Mouse (Mus musculus) cerebellum, postnatal 14 days (tissue): ENCODE results near the gene 1700011L22Rik.

Experiments
- DNase-seq, 2 experiments: peaks; one replicate each; pipeline ENCODE4 v3.0.0; 2021; ENCODE audit warnings: mixed read lengths in 2 of 2

1700011L22Rik gene

DNA sequence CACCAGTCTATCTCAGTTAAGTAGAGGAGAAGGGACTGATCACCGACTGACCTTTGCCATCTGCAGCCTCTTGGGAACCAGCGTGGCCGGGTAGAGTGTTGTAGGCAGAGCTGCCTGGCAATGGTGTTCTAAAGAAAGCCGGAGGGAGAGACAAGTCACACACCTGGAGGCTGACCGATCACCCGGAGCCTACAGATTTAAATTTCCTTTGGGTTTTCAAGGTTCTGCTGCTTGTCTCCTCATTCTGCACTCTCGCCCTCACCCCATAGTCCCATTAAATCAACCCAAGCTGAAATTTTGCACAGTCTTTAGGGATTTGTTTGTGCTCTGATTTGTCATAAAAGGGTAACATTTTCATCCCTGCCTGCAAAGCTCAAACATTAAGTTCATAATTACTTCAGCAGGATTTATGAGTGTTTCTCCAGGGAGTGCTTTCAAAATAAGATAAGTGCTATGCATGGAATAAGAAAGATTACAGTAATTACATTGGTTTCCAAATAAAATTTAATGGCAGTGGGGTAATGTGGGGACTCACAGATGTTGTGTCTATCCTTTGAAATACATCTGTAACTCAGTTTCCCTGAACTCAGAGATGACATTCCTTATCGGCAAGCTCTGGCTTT lies 19.0 kb downstream of the 1700011L22Rik start:
- DNase-seq, result no peak

DNA sequence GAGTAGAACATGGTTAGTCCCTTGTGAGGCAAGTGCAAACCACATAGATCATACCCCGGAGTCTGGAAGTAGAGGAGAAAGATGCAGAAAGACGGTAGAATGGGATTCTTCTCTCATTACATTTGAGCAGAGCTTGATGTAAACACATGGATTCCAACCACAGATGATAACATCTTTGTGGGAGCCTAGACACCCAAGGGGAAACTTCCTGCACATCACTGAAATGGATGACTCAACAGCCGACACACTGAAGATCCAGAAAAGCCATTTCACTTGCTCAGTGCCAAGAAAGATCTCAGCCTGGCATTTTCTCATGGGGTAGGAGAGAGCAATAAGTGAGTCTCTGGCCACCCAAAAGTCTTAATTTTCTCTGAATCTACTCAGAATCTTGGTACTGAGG lies 20.5 kb downstream of the 1700011L22Rik start:
- no peak for DNase-seq

DNA sequence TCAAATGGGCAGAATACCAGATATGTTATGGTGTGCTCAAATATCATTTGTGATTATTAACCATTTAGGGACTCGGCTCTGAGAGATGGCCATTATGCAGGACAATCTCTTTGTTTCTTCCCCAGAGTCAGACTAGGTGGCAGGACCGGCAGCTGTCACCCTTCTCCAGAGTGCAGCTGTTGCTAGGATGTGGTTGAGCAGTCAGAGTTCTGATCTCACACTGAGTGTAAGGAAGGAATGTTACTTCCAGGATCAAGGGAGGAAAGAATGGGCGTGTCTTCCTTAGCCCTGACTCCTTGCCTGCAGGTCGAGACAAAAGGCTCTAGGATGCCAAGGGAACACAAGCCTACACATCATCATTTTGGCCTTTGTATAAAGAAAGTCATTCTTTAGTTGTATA lies 21.2 kb downstream of the 1700011L22Rik start:
- no peak for DNase-seq

DNA sequence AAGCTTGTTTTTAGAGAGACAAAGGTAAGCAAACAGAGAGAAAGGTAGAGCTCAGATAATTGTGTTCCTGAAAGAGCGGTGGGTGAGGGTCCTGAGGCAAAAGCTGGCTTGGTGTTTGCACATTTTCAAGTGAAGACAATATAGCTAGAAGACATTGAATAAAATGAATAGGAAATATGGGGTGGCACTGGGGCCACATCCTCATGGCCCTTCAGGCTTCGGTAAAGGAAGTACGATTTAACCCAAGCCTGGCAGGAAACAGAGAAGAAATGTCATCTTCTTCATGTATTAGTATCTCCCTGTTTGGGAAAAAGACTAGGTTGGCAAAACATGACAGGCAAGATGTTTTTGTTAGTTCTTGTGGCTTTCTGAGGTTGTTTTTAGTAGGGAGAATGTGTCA lies 22.3 kb downstream of the 1700011L22Rik start:
- DNase-seq, result no peak

DNA sequence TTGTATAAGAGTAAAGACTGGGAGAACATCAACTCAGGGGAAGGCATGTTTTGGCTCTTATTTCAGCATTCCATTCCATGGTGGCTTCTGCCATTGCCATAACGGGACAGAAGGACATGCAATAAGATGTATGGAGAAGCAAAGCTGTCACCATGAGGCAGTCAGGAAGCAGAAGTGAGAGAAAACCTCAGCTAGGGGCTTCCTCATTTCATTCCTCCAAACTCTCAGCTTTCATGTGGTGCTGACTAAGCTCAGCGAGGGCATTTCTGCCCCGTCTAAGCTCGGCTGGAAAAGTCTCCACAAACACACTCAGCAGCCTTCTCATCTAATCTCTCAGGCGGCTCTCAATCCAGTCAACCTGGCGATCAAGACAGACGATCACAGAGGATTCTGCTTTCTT lies 22.8 kb downstream of the 1700011L22Rik start:
- DNase-seq, result no peak

DNA sequence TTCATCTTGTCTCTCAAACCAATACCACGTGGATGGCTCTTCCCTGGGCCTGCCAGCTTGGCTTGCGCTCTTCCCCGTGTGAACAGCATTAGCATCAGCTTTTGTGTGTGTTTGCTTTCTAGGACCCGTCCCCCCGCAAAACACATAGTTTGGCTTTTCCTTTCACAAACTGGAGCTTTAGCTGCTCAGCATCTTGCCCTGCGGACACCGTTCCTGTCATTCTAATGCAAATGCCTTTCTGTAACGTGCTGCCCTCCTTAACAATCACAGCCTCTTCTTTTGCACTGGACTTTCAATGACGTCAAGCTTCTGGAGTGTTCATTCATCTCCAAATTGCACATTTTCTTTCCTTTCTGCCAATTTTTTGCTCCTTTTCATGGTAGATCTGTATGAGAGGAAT lies 24.0 kb downstream of the 1700011L22Rik start:
- no peak for DNase-seq

DNA sequence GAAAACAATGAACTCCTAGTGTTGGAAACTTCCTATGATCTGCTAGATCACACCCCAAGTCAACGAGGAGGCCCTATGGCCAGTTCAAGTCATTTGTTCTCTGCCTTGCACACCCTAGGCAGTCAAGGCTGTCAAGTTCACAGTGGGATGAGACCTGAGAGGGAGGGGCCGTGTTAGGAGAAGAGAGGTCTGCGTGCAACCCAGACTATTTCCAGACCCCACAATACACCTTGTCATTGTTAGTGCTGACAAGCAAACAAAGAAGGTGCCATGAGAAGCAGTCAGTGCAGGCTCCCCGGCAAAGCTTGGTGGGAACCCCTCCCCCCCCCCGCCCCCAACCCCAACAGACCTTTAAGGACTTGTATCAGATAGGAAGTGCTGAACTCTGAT lies 25.6 kb downstream of the 1700011L22Rik start:
- DNase-seq, result no peak

DNA sequence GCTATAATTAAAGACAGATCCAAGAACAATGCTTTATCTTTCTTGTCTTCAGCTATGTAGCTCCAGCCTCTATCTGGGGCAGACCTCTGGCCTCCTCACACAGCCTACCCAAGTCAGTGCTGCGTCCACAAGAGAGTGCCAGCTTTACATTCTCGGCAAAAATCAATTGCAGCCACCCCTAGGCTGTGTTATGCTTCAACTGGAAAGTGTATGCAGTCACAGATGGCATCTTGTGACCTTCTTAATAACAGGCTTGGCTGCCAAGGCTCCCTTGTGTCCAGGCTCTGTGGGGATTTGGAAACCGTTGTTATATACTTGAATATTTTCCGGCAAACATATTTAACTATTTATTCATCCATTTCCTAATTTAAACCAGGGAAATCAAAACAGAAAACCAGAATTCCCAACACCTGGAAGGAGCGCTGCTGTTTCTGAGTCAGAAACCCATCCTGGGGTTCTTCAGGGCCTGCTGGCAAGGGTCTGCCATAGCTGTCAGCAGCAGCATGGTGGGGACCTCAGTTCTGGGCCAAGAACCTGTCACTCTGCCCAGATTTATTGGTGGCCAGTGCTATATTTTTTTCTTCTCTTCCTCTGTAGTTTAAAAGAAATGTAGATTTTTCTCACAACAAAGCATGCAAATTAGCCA lies 26.1 kb downstream of the 1700011L22Rik start:
- DNase-seq, result peak; percentile 58 to 74

DNA sequence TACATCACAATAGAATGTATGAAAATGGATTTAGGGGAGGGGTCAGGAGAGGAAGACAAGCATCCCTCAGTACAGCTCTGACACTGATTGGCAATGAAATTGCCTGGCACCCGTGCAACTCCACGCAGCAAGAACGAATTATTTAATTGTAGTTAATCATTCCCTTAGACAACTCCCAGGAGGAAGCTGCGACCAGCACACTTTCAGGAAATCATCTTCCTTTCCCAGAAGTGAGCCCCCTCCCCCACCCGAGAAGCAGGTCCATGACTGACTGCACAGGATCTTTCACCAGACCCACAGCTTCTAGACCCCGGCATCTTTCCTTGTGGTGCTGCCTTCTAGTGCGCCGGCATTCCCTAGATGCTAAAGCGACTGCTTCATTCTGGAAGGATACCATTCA lies 36.7 kb downstream of the 1700011L22Rik start:
- peak in 1 of 2 experiments; percentile 31 for DNase-seq

DNA sequence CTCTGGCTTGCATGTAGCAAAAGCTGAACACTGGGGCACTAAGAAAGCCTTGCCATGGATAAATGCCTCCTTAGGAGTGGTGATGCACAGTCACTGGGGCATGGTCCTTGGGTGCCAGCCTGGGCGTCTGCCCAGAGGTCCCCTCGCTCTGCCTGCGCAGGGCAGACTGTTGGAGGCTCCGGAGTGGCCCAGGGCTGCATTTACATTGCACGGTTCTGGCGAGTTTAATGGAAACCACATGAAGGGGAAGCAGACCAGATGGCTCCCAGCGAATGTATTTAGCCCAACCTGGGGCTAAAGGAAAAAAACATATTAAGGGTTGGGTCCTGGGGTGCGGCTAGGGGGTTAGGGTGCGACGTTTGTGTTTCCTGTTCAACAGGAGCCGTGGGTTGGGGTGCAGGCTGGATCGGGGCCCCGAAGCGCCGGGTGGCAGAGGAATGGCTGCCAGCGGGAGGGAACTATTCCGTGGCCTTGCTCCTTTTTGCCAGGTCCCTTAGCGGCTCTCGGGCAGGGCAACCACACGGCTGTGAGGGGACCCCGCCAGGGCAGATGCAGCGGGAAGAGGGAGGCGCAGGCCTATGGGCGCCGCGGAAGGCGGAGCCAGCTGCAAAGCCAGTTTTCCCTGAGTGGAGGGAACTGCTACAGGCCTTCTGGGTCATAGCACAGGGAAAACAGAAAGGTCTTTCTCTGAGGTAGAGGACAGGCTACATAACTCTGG lies 38.6 kb downstream of the 1700011L22Rik start:
- peak; percentile 61 to 75 for DNase-seq

DNA sequence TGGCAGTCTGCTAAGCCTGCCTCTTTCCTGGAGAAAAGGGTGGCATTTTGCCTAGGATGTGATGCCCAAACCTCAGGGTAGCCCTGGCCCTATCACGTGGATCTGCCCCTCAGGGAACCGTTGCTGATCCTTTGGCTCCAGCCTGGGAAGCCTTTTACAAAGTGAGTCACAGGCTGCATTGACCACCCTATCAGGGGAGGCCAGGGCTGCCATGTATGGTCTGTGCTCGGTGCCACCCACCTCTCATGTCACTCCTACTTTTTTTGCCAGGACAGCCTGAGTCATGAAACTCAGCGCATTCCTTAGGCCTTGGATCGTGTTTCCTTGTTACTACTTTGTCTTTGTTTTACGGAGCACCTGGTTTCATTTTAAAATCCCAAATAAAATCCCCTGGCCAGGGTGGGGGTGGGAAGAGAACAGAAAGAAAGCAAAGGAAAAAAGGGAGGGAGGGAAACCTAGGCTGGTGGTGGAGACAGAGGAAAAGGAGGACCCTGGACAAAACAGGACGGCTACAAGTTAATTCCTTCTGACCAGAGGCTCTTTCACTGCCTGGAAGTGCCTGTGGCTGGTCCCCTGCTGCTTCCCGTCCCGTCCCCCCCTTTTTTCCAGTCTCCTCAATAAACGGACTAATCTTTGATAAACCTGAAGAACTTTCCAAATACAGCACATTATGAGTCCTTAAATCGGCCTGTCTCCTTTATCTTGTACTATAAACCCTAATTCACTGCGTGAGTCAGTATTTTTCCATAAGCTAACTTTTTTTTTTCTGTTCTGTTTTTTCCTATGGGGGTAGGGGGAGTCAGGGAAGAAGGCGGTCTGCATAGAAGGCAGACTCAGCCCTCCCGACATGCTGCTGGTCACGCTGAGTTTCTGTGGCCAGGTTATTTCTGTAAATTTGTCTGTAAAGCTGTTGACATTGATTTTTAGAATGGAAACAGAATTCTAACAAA lies 39.4 kb downstream of the 1700011L22Rik start:
- DNase-seq, result peak; percentile 65 to 76

DNA sequence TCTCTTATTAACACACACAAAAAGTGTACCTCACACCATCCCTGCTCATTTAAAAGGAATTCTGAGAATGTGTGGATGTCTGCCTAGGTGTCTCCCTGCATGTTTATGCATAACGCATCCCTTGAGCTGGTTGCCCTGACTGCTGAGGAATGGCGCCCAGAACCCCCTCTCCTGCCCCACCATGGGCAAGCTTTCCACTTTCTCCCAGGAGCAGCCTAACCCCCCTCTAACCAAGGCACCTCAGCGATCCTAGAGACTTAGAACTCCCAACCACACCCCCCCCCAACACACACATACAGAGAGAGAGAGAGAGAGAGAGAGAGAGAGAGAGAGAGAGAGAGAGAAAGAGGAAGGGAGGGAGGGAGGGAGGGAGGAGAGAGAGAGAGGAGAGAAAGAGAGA lies 40.2 kb downstream of the 1700011L22Rik start:
- no peak for DNase-seq

DNA sequence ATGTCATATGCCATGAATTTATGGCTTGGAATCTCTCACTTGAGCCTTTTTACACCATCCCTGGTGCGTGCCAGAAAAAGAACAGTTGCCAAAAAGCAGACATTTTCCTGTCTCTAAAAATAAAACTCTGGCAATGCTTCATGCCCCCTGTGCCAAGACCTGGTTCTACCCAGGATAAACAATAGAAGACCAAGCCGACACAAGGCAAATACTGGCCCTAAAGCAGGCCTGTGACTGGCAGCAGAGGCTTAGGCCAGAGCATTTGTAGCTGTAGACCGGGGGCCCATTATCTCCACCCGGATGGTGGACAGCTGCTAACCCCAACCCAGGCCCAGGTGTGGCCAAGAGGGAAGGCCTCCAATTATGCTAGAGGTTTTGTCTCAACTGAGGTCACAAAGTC lies 41.5 kb downstream of the 1700011L22Rik start:
- DNase-seq, result peak; percentile 88 to 89

DNA sequence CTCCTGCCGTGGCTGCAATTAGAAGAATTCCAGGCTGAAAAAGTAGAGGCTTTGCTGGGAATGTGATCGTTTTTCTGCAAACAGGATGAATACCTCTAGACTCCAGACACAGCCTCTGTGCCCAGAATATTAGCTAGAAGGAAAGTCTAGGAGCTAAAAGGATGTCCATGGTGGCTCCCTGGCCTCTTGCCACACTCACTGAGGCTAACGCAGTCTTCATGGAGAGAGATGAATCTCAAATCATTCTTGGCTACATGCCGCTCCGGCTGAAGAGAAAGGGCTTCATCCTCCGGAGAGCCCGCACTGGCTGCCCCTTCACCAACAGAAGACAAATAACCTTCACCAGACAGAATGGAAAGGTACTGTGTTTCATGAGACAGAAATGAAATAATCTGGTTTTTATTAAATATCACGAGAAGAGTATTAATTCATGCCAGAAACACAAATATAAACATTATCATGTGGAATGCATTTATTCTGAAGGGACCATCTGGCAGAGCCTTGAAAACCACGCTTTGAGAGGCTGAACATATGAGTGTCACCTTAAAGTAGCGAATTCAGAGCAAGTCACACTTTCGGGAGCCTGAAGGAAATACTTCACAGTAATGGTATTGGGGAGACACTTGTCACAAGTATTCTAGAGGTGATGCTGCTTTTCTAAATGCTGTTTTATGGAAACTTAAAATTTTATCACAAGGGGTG lies 46.8 kb downstream of the 1700011L22Rik start:
- peak; percentile 76 to 79 for DNase-seq

DNA sequence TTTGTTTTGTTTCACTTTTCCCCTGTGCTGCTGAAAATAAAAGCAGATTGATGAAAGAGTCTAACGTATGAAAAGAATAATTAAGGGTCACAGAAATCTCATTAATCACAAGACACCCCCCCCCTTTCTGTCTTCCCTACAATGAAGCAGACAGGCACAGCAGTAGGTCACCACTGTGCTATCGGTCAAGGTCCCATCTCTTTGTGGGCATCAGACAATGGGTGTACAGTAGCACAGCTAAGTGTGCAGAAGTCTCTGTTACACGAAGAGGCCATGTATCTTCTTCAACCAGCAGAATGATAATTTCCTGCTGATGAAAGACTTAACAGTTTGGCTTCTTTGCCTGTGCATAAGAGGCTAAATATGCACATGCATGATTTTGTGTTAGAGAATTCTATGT lies 49.7 kb downstream of the 1700011L22Rik start:
- DNase-seq, result no peak

DNA sequence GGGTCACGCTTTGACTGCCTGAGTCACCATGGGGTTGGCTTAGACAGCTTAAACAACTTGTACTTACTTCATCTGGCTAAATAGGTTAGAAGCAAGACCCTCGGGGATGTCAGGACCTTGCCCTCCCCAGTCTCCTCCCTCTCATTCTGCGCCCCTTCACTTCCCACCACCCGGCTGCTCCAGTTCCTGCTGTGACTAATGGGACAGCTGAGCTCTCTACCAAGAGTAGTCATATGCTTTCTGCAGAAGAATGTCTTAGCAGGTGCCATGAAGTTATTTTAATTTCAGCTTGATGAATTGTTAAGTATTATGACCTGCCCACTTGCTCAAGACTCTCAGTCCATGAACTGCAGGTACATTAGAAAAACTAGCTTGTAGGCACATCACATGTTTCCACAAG lies 51.9 kb downstream of the 1700011L22Rik start:
- DNase-seq, result no peak

DNA sequence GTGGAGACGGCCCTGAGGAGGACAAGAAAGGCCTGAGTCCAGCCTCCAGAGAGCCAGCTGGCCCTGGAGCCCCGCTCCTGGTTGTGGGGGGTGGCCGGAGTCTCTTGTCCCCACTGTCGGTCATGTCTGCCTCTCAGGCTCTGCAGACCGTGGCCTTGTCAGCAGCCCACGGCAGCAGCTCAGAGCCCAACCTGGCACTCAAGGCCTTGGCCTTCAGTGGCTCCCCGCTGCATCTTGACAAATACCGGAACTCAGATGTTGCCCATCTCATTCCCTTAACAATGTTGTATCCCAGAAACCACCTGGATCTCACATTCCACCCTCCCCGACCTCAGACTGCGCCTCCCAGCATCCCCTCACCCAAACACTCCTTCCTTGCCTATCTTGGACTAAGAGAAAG lies 58.3 kb downstream of the 1700011L22Rik start:
- DNase-seq, result no peak

DNA sequence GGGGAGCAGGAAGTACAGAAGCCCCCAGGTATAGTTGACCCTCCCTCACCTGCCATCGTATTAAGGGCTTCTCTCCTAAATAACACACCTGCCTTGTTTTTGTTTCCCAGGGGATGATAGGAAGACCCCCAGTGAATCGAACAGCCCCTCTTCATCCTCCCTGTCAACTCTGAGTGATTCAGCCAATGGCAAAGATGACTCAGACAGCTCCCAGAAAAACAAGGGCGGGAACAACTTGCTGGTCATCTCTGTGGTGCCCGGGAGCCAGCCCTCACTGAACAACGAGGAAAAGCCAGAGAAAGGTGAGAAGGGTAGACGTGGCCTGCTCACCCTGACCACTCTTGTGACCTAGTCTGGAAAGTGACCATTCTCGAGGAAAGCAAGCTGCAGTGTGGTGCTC lies 62.9 kb downstream of the 1700011L22Rik start:
- no peak for DNase-seq

DNA sequence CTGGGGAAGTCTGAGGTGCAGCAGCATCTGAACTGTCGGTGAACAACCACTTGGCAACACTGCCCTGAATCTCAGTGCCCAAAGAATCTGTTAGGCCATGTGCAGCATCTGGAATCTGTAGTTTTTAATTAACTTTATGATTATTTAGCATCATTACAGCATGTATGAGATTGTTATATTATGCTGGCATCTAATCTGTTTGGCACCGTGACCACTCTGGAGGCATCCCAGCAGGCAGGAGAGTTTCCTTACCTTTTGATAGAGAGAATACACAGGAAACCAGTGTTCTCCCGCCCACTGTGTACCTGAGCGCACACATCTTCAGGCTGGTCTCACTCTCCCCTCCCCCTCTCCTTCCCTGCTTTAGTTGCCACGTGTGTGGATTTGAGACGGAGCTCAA lies 68.7 kb downstream of the 1700011L22Rik start:
- no peak for DNase-seq

DNA sequence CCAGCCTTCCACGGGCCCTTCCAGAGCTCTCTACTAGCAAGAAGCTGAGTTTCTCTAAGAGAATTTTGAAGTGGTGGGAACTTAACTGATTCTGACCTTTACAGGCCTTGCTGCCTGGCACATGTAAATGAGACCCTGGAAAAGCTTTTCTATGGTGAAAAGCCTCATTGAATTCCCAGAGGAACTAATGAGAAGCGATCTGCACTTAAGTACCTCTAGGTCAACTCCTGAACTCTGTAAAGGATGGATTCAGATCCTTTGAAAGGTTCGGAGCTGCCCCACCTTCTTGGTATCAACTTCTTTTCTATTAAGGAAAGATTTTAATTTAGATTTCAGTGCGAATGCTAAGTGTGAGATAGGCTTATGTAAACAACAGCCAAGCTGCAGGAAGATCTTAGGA lies 72.4 kb downstream of the 1700011L22Rik start:
- no peak for DNase-seq

DNA sequence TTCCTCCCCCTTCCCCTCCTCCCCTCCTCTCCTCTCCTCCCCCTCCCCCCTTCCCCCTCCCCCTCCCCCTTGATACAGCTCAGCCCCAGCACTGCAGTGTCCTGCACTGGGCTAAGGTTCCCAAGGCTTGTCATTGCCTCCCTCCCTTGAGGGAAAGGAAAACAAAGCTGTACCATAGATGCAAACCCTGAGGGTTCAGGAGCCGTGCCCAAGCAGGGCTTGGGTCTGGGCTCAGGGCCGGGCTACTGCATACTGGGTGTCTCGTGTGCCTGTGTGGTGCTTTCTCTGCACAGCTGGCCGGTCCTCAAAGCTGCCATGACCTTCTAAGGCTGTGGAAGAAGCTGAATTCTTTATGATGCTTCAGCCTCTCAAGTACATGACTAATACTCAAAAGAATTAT lies 74.8 kb downstream of the 1700011L22Rik start:
- no peak for DNase-seq

DNA sequence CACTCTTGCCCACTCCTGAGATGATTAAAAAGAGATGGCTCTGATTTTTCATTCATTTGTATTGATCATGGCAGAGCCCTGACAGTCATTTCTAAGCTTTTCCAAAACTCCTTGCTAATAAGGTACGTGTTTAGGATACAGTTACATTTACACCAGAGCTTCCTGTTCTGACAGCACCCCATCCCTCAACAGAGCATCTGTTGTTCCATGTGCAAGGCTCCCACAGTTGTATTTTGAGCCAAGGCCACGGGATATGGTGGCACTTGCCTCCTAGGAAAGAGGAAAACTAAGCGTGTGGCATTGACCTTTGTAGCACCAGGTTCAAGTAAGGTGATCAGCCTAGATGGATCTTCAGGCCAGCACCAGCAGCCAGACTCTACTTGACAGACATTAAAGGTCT lies 83.1 kb downstream of the 1700011L22Rik start:
- DNase-seq, result no peak
